Mouse (Mus musculus) neural tube, embryonic 15.5 days (tissue): ENCODE measurements at regions not wholly inside any gene's neighbourhood (a gene's known extent, or its start where the extent isn't known, plus 50 kb on each side); places are given as distances from the start of the nearest gene placed in this dataset.

Source experiments
- ATAC-seq: fragments of 200-750 bp; cut with Nextera tagmentation; 2 replicates; pipeline ENCODE4 v1.8.0; 2017; ENCODE audit warnings: mild to moderate bottlenecking, moderate TSS enrichment, moderate library complexity; ENCODE audit not compliant: low FRiP score
- H3K27ac ChIP-seq: fragments of 300-500 bp; sonication (generic); replicated peaks from 2 replicates; pipeline ENCODE4 v1.5.1; 2015; ENCODE audit warnings: mild to moderate bottlenecking, inconsistent platforms
- H3K27me3 ChIP-seq: fragments of 300-500 bp; sonication (generic); replicated peaks from 2 replicates; pipeline ENCODE4 v1.6.1; 2015; ENCODE audit warnings: inconsistent platforms
- H3K36me3 ChIP-seq: fragments of 300-500 bp; sonication (generic); 2 replicates; pipeline ENCODE4 v1.6.1; 2015; ENCODE audit warnings: inconsistent platforms
- H3K4me1 ChIP-seq: fragments of 300-500 bp; sonication (generic); 2 replicates; pipeline ENCODE4 v1.6.1; 2015; ENCODE audit warnings: inconsistent platforms
- H3K4me2 ChIP-seq: fragments of 300-500 bp; sonication (generic); 2 replicates; pipeline ENCODE4 v1.6.1; 2015; ENCODE audit warnings: inconsistent platforms, mild to moderate bottlenecking, moderate library complexity
- H3K4me3 ChIP-seq: fragments of 300-500 bp; sonication (generic); replicated peaks from 2 replicates; pipeline ENCODE4 v1.5.1; 2015; ENCODE audit warnings: mild to moderate bottlenecking, inconsistent platforms
- H3K9ac ChIP-seq: fragments of 300-500 bp; sonication (generic); replicated peaks from 2 replicates; pipeline ENCODE4 v1.6.1; 2015; ENCODE audit warnings: mild to moderate bottlenecking, inconsistent platforms
- H3K9me3 ChIP-seq: fragments of 300-500 bp; sonication (generic); replicated peaks from 2 replicates; pipeline ENCODE4 v1.6.1; 2016; ENCODE audit warnings: inconsistent platforms
- WGBS: fragments of 180-500 bp; shearing (Covaris S2); methylation state at CpG from one replicate; pipeline ENCODE4 v1.1.7; 2015; ENCODE audit warnings: mixed read lengths; 5-methylcytosine and 5-hydroxymethylcytosine counted together

- no peak for ATAC-seq
- no peak overlapping the region for H3K4me3 ChIP-seq
- no peak overlapping the region for H3K27ac ChIP-seq
- no peaks in the 10 kb centered on the region for H3K9me3 ChIP-seq
- H3K9ac ChIP-seq: no peak overlapping the region
- peaks cover 13% of the 10 kb centered on the region for H3K27me3 ChIP-seq
- WGBS: 82% methylated on average over 2 of the region's 2 CpGs
- no peak overlapping the region for H3K4me2 ChIP-seq
- no peaks in the 10 kb centered on the region for H3K36me3 ChIP-seq
- peaks cover under 1% of the 10 kb centered on the region; the same call in 1 of the 2 replicates for H3K4me1 ChIP-seq
Observed at GRCm38 (mm10) chr7:69584516-69584915, 782.0 kb downstream of the Nr2f2 start.

- no peaks in the 10 kb centered on the region for H3K36me3 ChIP-seq
Observed at GRCm38 (mm10) chr7:69583901-69584300, 782.6 kb downstream of the Nr2f2 start.

GRCm38 (mm10) chr7:69581668-69582067 is 784.9 kb downstream of the Nr2f2 start:
- 23% methylated on average over 6 of the region's 6 CpGs for WGBS
- ATAC-seq: no peak
- no peaks in the 10 kb centered on the region for H3K9me3 ChIP-seq
- no peak overlapping the region for H3K4me2 ChIP-seq
- H3K4me3 ChIP-seq: no peak overlapping the region
- H3K27ac ChIP-seq: no peak overlapping the region
- H3K36me3 ChIP-seq: no peaks in the 10 kb centered on the region
- peaks cover 22% of the 10 kb centered on the region for H3K27me3 ChIP-seq
- peaks cover 5% of the 10 kb centered on the region; the same call in 1 of the 2 replicates for H3K4me1 ChIP-seq
- H3K9ac ChIP-seq: no peak overlapping the region

More at GRCm38 (mm10) chr7:69583901-69584300, 782.6 kb downstream of the Nr2f2 start:
- Histone ChIP-seq H3K4me1 (peaks cover 4% of the 10 kb centered on the region; the same call in 1 of the 2 replicates), H3K4me2 (no peak overlapping the region), H3K27ac (no peak overlapping the region), H3K27me3 (peaks cover 17% of the 10 kb centered on the region), H3K9ac (no peak overlapping the region), H3K4me3 (no peak overlapping the region), H3K9me3 (no peaks in the 10 kb centered on the region)
- WGBS: 39% methylated on average over 1 of the region's 1 CpGs
- no peak for ATAC-seq

GRCm38 (mm10) chr7:69578958-69579810 is 787.4 kb downstream of the Nr2f2 start:
- no peak overlapping the region for H3K4me2 ChIP-seq
- no peaks in the 10 kb centered on the region for H3K36me3 ChIP-seq
- H3K4me3 ChIP-seq: no peak overlapping the region
- H3K9ac ChIP-seq: no peak overlapping the region
- peaks cover 5% of the 10 kb centered on the region; the same call in 1 of the 2 replicates for H3K4me1 ChIP-seq
- H3K9me3 ChIP-seq: no peaks in the 10 kb centered on the region
- peaks cover 22% of the 10 kb centered on the region for H3K27me3 ChIP-seq
- WGBS: 17% methylated on average over 18 of the region's 18 CpGs
- no peak overlapping the region for H3K27ac ChIP-seq
- ATAC-seq: no peak

- Histone ChIP-seq H3K9ac (no peak overlapping the region), H3K4me2 (no peak overlapping the region), H3K36me3 (no peaks in the 10 kb centered on the region), H3K9me3 (no peaks in the 10 kb centered on the region), H3K4me1 (peaks cover 7% of the 10 kb centered on the region; the same call in 1 of the 2 replicates), H3K27ac (no peak overlapping the region), H3K27me3 (peaks cover 22% of the 10 kb centered on the region), H3K4me3 (no peak overlapping the region)
- ATAC-seq: no peak
- WGBS: 56% methylated on average over 6 of the region's 6 CpGs
Observed at GRCm38 (mm10) chr7:69577754-69578153, 788.8 kb downstream of the Nr2f2 start.

GRCm38 (mm10) chr7:69576596-69576995 is 789.9 kb downstream of the Nr2f2 start:
- H3K4me2 ChIP-seq: no peak overlapping the region
- no peaks in the 10 kb centered on the region for H3K9me3 ChIP-seq
- WGBS: 89% methylated on average over 6 of the region's 6 CpGs
- ATAC-seq: no peak
- H3K4me1 ChIP-seq: peaks cover 7% of the 10 kb centered on the region; the same call in 1 of the 2 replicates
- H3K27me3 ChIP-seq: peaks cover 22% of the 10 kb centered on the region
- H3K4me3 ChIP-seq: no peak overlapping the region
- no peak overlapping the region for H3K9ac ChIP-seq
- no peak overlapping the region for H3K27ac ChIP-seq
- H3K36me3 ChIP-seq: no peaks in the 10 kb centered on the region

- Histone ChIP-seq H3K4me2 (no peak overlapping the region), H3K4me3 (no peak overlapping the region), H3K9ac (no peak overlapping the region), H3K4me1 (0 out of 2 replicates have a peak, but pooled peaks cover 2% of the 10 kb centered on the region), H3K9me3 (no peaks in the 10 kb centered on the region), H3K36me3 (no peaks in the 10 kb centered on the region), H3K27me3 (peaks cover 5% of the 10 kb centered on the region; the same call in 1 of the 2 replicates), H3K27ac (no peak overlapping the region)
- ATAC-seq: no peak
- 77% methylated on average over 5 of the region's 5 CpGs for WGBS
Observed at GRCm38 (mm10) chr7:69573730-69574129, 792.8 kb downstream of the Nr2f2 start.

- Histone ChIP-seq H3K9me3 (no peaks in the 10 kb centered on the region), H3K9ac (no peak overlapping the region), H3K36me3 (no peaks in the 10 kb centered on the region), H3K4me1 (0 out of 2 replicates have a peak, but pooled peaks cover 2% of the 10 kb centered on the region), H3K27me3 (peaks cover 4% of the 10 kb centered on the region; the same call in 1 of the 2 replicates), H3K4me3 (no peak overlapping the region), H3K4me2 (no peak overlapping the region), H3K27ac (no peak overlapping the region)
- 45% methylated on average over 7 of the region's 7 CpGs for WGBS
- peak; percentile 75; the same call in 1 of the 2 replicates for ATAC-seq
Observed at GRCm38 (mm10) chr7:69572626-69573394, 793.7 kb downstream of the Nr2f2 start.

- Histone ChIP-seq H3K36me3 (no peaks in the 10 kb centered on the region), H3K27me3 (no peaks in the 10 kb centered on the region), H3K9ac (no peak overlapping the region), H3K4me3 (no peak overlapping the region), H3K9me3 (no peaks in the 10 kb centered on the region), H3K4me2 (no peak overlapping the region), H3K27ac (no peak overlapping the region), H3K4me1 (no peaks in the 10 kb centered on the region)
- 44% methylated on average over 4 of the region's 4 CpGs for WGBS
- no peak for ATAC-seq
Observed at GRCm38 (mm10) chr7:69566949-69567348, 799.6 kb downstream of the Nr2f2 start.

GRCm38 (mm10) chr7:69564432-69564831 is 802.1 kb downstream of the Nr2f2 start:
- H3K27ac ChIP-seq: no peak overlapping the region
- H3K9ac ChIP-seq: no peak overlapping the region
- no peak overlapping the region for H3K4me2 ChIP-seq
- H3K4me3 ChIP-seq: no peak overlapping the region
- no peaks in the 10 kb centered on the region for H3K36me3 ChIP-seq
- H3K9me3 ChIP-seq: no peaks in the 10 kb centered on the region
- WGBS: 92% methylated on average over 2 of the region's 2 CpGs
- no peak for ATAC-seq
- no peaks in the 10 kb centered on the region for H3K27me3 ChIP-seq
- no peaks in the 10 kb centered on the region for H3K4me1 ChIP-seq

GRCm38 (mm10) chr7:69554776-69555175 is 805.7 kb upstream of the Arrdc4 start:
- Histone ChIP-seq H3K4me2 (no peak overlapping the region), H3K4me1 (no peaks in the 10 kb centered on the region), H3K9me3 (no peaks in the 10 kb centered on the region), H3K4me3 (no peak overlapping the region), H3K36me3 (no peaks in the 10 kb centered on the region), H3K27ac (no peak overlapping the region), H3K9ac (no peak overlapping the region), H3K27me3 (no peaks in the 10 kb centered on the region)
- 51% methylated on average over 8 of the region's 8 CpGs for WGBS
- ATAC-seq: no peak
